Mouse (Mus musculus): ENCODE results near the gene Hoxb5.

Hoxb5 gene

GRCm38 (mm10) chr11:96340698-96341365 is 37.7 kb downstream of the Hoxb5 start:
- no peak for DNase-seq (ENCODE audit: low spot score in 2 of 2)

- DNase-seq (ENCODE audit: low spot score in 2 of 2): no peak
Observed at GRCm38 (mm10) chr11:96341701-96342575, 38.8 kb downstream of the Hoxb5 start.

DNA sequence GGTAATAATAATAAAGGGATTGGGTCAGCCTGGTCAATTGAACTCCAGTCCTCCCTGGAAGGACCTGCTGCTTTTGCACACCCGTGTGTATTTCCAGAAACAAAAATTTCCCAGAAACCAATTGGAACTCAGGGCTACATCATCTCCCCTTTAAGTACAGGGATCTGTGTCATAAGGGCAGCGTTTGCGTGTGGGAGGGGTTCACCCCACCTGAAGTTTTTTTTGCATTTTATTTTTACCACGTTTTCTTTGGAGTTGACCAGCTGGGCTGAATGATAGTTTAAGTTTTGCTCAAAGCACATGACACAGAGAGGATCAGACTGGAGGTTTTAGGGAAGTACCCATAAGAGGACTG is 39.4 kb downstream of the Hoxb5 start:
- no peak for DNase-seq (ENCODE audit: low spot score in 2 of 2)

GRCm38 (mm10) chr11:96343206-96343745 is 40.1 kb downstream of the Hoxb5 start:
- no peak for DNase-seq (ENCODE audit: low spot score in 2 of 2)

- no peak for DNase-seq (ENCODE audit: low spot score in 2 of 2)
Observed at GRCm38 (mm10) chr11:96344061-96344877, 41.1 kb downstream of the Hoxb5 start.

GRCm38 (mm10) chr11:96344878-96345159 is 41.7 kb downstream of the Hoxb5 start:
- DNase-seq (ENCODE audit: low spot score in 2 of 2): no peak

GRCm38 (mm10) chr11:96345220-96345892 is 42.2 kb downstream of the Hoxb5 start:
- DNase-seq (ENCODE audit: low spot score in 2 of 2): no peak

- no peak for DNase-seq (ENCODE audit: low spot score in 2 of 2)
Observed at GRCm38 (mm10) chr11:96345893-96346806, 43.0 kb downstream of the Hoxb5 start.

- DNase-seq (ENCODE audit: low spot score in 2 of 2): no peak
Observed at GRCm38 (mm10) chr11:96346916-96347520, 43.9 kb downstream of the Hoxb5 start.

GRCm38 (mm10) chr11:96347717-96348116 is 44.6 kb downstream of the Hoxb5 start:
- no peak for DNase-seq (ENCODE audit: low spot score in 2 of 2)

- DNase-seq (ENCODE audit: low spot score in 2 of 2): no peak
Observed at GRCm38 (mm10) chr11:96348141-96348928, 45.2 kb downstream of the Hoxb5 start.

GRCm38 (mm10) chr11:96348988-96349387 is 45.9 kb downstream of the Hoxb5 start:
- DNase-seq (ENCODE audit: low spot score in 2 of 2): no peak

DNA sequence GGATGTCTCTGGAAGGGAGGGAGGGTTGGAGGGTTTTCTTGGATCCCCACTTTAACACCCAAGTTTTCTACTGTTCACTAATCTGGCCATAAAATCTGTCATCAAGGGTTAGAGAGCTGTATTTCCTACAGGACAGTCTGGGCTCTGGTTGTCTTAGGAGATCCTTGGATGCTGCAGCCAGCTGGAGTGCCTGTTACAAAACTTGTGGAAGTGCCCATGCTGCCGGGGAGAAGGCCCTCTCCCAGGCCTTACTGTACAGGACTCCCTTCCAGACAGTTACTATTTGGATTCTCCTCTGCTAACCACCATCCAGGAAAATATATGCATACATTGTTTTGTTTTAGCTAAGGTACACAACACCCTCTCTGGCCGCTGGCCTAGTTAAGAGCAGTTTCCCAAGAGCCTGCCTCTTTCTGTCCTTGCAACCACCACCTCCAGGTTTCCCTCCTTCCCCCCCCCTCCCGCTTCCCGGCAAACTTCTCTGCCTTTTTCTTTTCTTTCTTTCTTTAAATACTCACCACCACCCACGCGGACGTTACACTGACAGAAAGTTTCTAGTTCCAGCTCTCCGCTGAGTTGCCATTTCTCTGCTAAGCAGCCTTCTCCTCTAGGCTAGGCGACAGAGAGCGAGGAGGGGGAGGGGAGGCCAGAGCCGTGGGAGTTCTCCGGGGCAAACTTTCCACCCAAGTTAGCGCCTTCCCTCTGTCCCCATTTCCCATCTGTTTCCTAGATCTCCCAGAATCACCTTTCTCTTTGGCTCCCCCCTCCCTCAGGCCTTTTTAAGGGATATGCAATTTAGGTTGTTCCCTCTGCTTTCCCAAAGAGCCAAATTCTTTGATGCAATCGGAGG is 46.6 kb downstream of the Hoxb5 start:
- no peak for DNase-seq (ENCODE audit: low spot score in 2 of 2)

GRCm38 (mm10) chr11:96350341-96350624 is 47.1 kb downstream of the Hoxb5 start, which contains the start of gene Hoxb2:
Gene Hoxb2 (plus strand): TSS chr11:96350525.
- no peak for DNase-seq (ENCODE audit: low spot score in 2 of 2)

- no peak for DNase-seq (ENCODE audit: low spot score in 2 of 2)
Observed at GRCm38 (mm10) chr11:96350791-96351190, 47.7 kb downstream of the Hoxb5 start.

- DNase-seq (ENCODE audit: low spot score in 2 of 2): no peak
Observed at GRCm38 (mm10) chr11:96351312-96351711, 48.2 kb downstream of the Hoxb5 start.

- no peak for DNase-seq (ENCODE audit: low spot score in 2 of 2)
Observed at GRCm38 (mm10) chr11:96351831-96352230, 48.7 kb downstream of the Hoxb5 start.

DNA sequence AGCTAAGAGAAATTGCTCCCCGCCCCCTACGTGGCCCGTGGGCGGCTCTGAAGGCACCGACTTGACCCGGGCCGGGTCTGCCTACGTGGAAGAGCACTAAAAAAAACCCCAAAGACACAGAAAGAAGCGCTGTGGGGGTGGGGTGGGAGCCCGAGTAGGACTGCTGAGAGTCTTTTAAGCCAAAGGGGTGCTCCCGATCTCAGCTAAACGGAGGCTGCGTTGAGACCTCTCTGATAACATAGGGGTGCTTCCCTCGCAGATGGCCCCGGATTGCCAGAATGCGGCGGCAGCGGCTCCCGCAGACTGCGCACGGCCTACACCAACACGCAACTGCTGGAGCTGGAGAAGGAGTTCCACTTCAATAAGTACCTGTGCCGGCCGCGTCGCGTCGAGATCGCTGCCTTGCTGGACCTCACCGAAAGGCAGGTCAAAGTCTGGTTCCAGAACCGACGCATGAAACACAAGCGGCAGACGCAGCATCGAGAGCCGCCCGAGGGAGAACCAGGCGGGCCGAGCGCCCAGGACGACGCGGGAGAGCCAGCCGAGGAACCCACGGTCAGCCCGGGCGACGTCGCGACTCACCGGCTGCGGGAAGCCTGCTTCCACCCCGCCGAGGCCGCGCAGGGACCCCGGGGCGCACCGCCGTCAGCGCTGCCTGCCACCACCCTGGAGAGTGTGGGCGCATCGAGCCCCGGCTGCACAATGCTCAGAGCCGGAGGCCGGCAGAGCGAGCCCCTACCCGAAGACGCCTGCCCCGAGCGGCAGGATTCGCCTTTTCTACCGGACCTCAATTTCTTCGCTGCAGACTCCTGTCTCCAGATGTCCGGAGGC is 49.8 kb downstream of the Hoxb5 start:
- DNase-seq (ENCODE audit: low spot score in 2 of 2): no peak
